Mouse (Mus musculus) neural tube, embryonic 15.5 days (tissue): ENCODE data around the gene Capn15. TPM values are rescaled to one million over a fixed set of nuclear protein-coding genes. Genes with fewer than 3 reads are reported as not detected.
A peak's percentile ranks its signal among the peaks of the same experiment; 100 is the strongest.

Experiments used
- ATAC-seq: fragments of 200-750 bp; cut with Nextera tagmentation; 2 replicates; pipeline ENCODE4 v1.8.0; 2017; ENCODE audit warnings: mild to moderate bottlenecking, moderate TSS enrichment, moderate library complexity; ENCODE audit not compliant: low FRiP score
- H3K27ac ChIP-seq: fragments of 300-500 bp; sonication (generic); replicated peaks from 2 replicates; pipeline ENCODE4 v1.5.1; 2015; ENCODE audit warnings: mild to moderate bottlenecking, inconsistent platforms
- H3K27me3 ChIP-seq: fragments of 300-500 bp; sonication (generic); replicated peaks from 2 replicates; pipeline ENCODE4 v1.6.1; 2015; ENCODE audit warnings: inconsistent platforms
- H3K36me3 ChIP-seq: fragments of 300-500 bp; sonication (generic); 2 replicates; pipeline ENCODE4 v1.6.1; 2015; ENCODE audit warnings: inconsistent platforms
- H3K4me1 ChIP-seq: fragments of 300-500 bp; sonication (generic); 2 replicates; pipeline ENCODE4 v1.6.1; 2015; ENCODE audit warnings: inconsistent platforms
- H3K4me2 ChIP-seq: fragments of 300-500 bp; sonication (generic); 2 replicates; pipeline ENCODE4 v1.6.1; 2015; ENCODE audit warnings: inconsistent platforms, mild to moderate bottlenecking, moderate library complexity
- H3K4me3 ChIP-seq: fragments of 300-500 bp; sonication (generic); replicated peaks from 2 replicates; pipeline ENCODE4 v1.5.1; 2015; ENCODE audit warnings: mild to moderate bottlenecking, inconsistent platforms
- H3K9ac ChIP-seq: fragments of 300-500 bp; sonication (generic); replicated peaks from 2 replicates; pipeline ENCODE4 v1.6.1; 2015; ENCODE audit warnings: mild to moderate bottlenecking, inconsistent platforms
- H3K9me3 ChIP-seq: fragments of 300-500 bp; sonication (generic); replicated peaks from 2 replicates; pipeline ENCODE4 v1.6.1; 2016; ENCODE audit warnings: inconsistent platforms
- WGBS: fragments of 180-500 bp; shearing (Covaris S2); methylation state at CpG from one replicate; pipeline ENCODE4 v1.1.7; 2015; ENCODE audit warnings: mixed read lengths; 5-methylcytosine and 5-hydroxymethylcytosine counted together
- polyA plus RNA-seq: library from polyadenylated mRNA; unstranded; fragments of >200 nt; fragmentation: Nextera tagmentation; extraction: Ambion mirVana; gene quantifications from 2 replicates; pipeline ENCODE4 v1.2.1, GENCODE M21; 2015

Capn15 gene
- polyA plus RNA-seq, 1 experiment from 2014 or later: 20.1 TPM

- H3K9me3 ChIP-seq: no peaks in the 10 kb centered on the region
- under 1% methylated on average over 33 of the region's 33 CpGs for WGBS
- H3K36me3 ChIP-seq: no peaks in the 10 kb centered on the region
- no peak overlapping the region for H3K9ac ChIP-seq
- peaks cover 15% of the 10 kb centered on the region for H3K4me1 ChIP-seq
- no peak for ATAC-seq
- H3K27me3 ChIP-seq: peaks cover 42% of the 10 kb centered on the region
- no peak overlapping the region for H3K27ac ChIP-seq
- H3K4me3 ChIP-seq: peak overlapping the region; percentile 35
- H3K4me2 ChIP-seq: peak overlapping the region; percentile 60
These were observed 34.3 kb downstream of the Capn15 start for GRCm38 (mm10) chr17:25951225-25951802.

- Histone ChIP-seq H3K27ac (no peak overlapping the region), H3K4me1 (peaks cover 15% of the 10 kb centered on the region), H3K4me3 (no peak overlapping the region; the same call in 1 of the 2 replicates), H3K4me2 (peak overlapping the region; percentile 60; the same call in 1 of the 2 replicates), H3K27me3 (peaks cover 42% of the 10 kb centered on the region), H3K9ac (no peak overlapping the region), H3K36me3 (no peaks in the 10 kb centered on the region), H3K9me3 (no peaks in the 10 kb centered on the region)
- WGBS: 11% methylated on average over 3 of the region's 3 CpGs
- no peak for ATAC-seq
These were observed 34.9 kb downstream of the Capn15 start for GRCm38 (mm10) chr17:25950706-25951105.

DNA sequence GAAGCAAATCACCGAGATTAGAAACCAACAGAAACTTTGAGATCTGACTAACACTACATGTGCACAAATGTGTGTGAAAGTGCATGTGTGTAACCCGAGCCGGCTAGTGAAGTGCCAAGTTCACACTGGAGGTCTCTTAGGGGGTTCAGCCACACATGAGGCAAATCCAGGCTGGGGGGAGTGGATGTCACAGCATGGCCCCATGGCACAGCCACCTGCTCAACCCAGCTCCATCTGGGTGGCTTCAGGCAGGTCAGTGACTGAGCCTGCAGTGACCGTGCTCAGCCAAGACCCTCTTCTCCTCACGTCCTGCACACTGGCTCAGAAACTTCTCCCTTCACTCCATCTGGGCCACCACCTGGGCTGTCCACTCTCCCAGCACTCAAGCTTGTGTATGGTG lies 35.6 kb downstream of the Capn15 start:
- Histone ChIP-seq H3K4me2 (no peak overlapping the region), H3K27ac (no peak overlapping the region), H3K4me1 (peaks cover 15% of the 10 kb centered on the region), H3K4me3 (no peak overlapping the region), H3K9me3 (no peaks in the 10 kb centered on the region), H3K36me3 (no peaks in the 10 kb centered on the region), H3K9ac (no peak overlapping the region), H3K27me3 (peaks cover 42% of the 10 kb centered on the region)
- no peak for ATAC-seq
- whole genome bisulfite sequencing: 77% methylated on average over 5 of the region's 5 CpGs

DNA sequence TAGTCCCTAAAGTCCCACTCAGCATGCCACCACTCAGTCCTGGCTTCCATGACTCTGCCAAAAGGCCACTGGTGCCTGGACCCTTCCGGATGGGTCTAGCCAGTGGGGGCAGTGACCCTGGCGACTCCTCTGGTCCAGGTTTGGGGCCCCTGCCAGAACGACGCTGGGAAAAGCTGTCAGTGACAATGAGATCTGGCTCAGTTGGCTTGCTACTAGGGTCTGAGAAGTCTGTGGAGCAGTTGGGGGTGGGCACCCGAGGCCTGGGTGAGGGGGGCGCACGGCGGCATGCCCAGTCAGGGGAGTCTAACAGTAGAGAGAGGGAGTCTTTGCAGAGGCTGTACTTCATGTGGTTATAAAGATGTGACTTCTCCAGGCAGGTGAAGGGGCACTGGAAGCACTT lies 37.5 kb downstream of the Capn15 start:
- peaks cover 35% of the 10 kb centered on the region for H3K27me3 ChIP-seq
- H3K4me1 ChIP-seq: peaks cover 15% of the 10 kb centered on the region
- H3K4me2 ChIP-seq: no peak overlapping the region
- H3K9me3 ChIP-seq: no peaks in the 10 kb centered on the region
- no peak overlapping the region for H3K4me3 ChIP-seq
- H3K36me3 ChIP-seq: no peaks in the 10 kb centered on the region
- no peak overlapping the region for H3K9ac ChIP-seq
- ATAC-seq: no peak
- 78% methylated on average over 8 of the region's 8 CpGs for WGBS
- H3K27ac ChIP-seq: no peak overlapping the region

- ATAC-seq: no peak
- Histone ChIP-seq H3K9me3 (no peaks in the 10 kb centered on the region), H3K4me2 (no peak overlapping the region), H3K4me1 (peaks cover 15% of the 10 kb centered on the region), H3K36me3 (no peaks in the 10 kb centered on the region), H3K9ac (no peak overlapping the region), H3K27me3 (peaks cover 30% of the 10 kb centered on the region), H3K27ac (no peak overlapping the region), H3K4me3 (no peak overlapping the region)
- 86% methylated on average over 4 of the region's 4 CpGs for WGBS
These were observed 38.0 kb downstream of the Capn15 start for GRCm38 (mm10) chr17:25947576-25947975.

DNA sequence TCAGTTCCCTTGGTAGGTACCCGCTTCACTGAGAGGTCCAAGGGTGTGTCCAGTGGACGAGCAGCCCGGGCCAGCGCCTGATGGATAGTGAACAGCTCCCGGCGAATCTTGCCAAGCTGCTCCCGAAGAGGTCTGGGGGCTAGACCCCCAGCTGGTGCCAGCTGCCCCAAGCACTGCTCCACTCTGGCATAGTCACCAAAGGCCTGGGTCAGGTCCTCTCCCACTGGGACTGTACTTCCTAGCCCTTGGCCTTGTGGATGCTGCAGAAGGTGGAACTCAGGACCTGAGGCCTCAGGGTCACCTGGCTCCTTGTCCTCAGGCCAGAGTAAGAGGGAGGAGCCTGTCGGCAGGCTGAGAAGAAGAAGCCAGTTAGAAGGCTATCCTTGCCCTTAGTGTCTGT lies 38.7 kb downstream of the Capn15 start:
- Histone ChIP-seq H3K9me3 (no peaks in the 10 kb centered on the region), H3K27me3 (peaks cover 24% of the 10 kb centered on the region), H3K36me3 (no peaks in the 10 kb centered on the region), H3K4me3 (no peak overlapping the region), H3K4me2 (no peak overlapping the region), H3K27ac (no peak overlapping the region), H3K9ac (no peak overlapping the region), H3K4me1 (peaks cover 16% of the 10 kb centered on the region)
- WGBS: 79% methylated on average over 8 of the region's 8 CpGs
- ATAC-seq: no peak

- Histone ChIP-seq H3K9me3 (no peaks in the 10 kb centered on the region), H3K27me3 (peaks cover 18% of the 10 kb centered on the region), H3K27ac (no peak overlapping the region), H3K9ac (no peak overlapping the region), H3K4me3 (no peak overlapping the region), H3K36me3 (no peaks in the 10 kb centered on the region), H3K4me1 (peaks cover 12% of the 10 kb centered on the region), H3K4me2 (no peak overlapping the region)
- WGBS: 79% methylated on average over 7 of the region's 7 CpGs
- ATAC-seq: no peak
These were observed 39.2 kb downstream of the Capn15 start for GRCm38 (mm10) chr17:25946349-25946748.

DNA sequence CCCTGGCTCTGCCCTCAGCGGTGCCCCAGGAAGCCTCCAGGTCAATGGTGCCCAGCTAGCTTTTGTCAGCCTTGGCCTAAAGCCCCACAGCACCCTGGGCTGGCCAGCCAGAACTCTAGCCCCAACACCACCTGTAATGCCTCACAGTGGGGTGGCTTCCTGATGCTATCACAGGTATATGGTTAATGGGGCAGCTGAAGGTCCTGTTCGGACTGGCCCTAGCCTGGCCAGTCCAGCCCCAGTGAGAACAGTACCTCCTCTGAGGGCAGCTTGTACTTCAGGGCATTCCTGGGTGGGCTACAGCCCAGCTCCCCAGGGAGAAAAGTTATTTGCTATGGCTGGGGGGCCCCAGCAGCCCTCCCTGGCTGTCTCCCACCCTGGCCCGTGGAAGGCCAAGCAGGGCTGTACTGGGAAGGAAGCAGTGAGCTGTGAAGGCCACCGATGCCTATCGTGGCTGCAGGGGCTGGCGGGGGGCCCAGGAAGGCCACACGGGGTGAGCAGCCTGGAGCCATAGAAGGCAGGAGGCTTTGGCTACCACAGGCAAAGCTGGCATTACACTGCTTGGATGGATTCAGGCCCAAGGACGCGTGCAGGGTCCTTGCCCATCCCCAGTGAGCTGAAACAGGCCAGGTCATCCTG lies 40.0 kb downstream of the Capn15 start:
- no peak overlapping the region for H3K4me2 ChIP-seq
- H3K4me3 ChIP-seq: no peak overlapping the region
- H3K36me3 ChIP-seq: no peaks in the 10 kb centered on the region
- H3K4me1 ChIP-seq: peaks cover 15% of the 10 kb centered on the region
- peaks cover 12% of the 10 kb centered on the region for H3K27me3 ChIP-seq
- H3K9ac ChIP-seq: no peak overlapping the region
- ATAC-seq: no peak
- no peaks in the 10 kb centered on the region for H3K9me3 ChIP-seq
- H3K27ac ChIP-seq: no peak overlapping the region
- WGBS: 72% methylated on average over 9 of the region's 9 CpGs

- H3K9ac ChIP-seq: no peak within 1 kb of the TSS
- H3K27ac ChIP-seq: no peak within 1 kb of the TSS
- no peaks in the 10 kb centered on the region for H3K9me3 ChIP-seq
- peaks cover 1% of the 10 kb centered on the region for H3K27me3 ChIP-seq
- 62% methylated on average over 6 of the region's 6 CpGs for WGBS
- peaks cover 24% of the 10 kb centered on the region for H3K4me1 ChIP-seq
- H3K36me3 ChIP-seq: no peaks in the 10 kb centered on the region
- H3K4me2 ChIP-seq: no peak within 1 kb of the TSS
- H3K4me3 ChIP-seq: no peak within 1 kb of the TSS
- ATAC-seq: no peak
These were observed 41.0 kb downstream of the Capn15 start, which contains the start of the genes Pigq and Nhlrc4 for GRCm38 (mm10) chr17:25944366-25945163. Gene Pigq (minus strand): TSS chr17:25944936. Gene Nhlrc4 (minus strand): TSS chr17:25944961.

DNA sequence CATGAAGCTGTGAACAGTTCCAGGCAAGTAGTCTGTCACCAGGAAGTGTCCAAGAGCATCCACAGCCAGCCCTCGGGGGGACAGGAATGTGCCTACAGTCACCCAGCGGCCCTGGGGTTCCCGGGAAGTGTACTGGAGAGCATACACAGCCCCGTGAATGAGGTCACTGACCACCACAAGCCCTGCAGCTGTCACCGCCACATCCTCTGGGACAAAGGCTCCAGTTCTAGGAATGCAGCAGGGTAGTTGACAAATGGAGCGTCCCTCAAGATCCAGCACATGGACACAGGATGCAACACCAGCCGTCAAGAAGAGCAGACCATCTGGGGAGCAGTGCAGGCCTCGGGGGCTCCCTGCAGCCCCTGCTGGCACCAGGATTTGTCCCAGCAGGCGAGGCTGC lies 41.8 kb downstream of the Capn15 start:
- H3K4me1 ChIP-seq: peaks cover 24% of the 10 kb centered on the region
- no peaks in the 10 kb centered on the region for H3K36me3 ChIP-seq
- no peak overlapping the region for H3K4me2 ChIP-seq
- H3K9me3 ChIP-seq: no peaks in the 10 kb centered on the region
- no peak overlapping the region for H3K4me3 ChIP-seq
- H3K27me3 ChIP-seq: no peaks in the 10 kb centered on the region
- no peak overlapping the region for H3K9ac ChIP-seq
- 83% methylated on average over 9 of the region's 9 CpGs for WGBS
- no peak for ATAC-seq
- H3K27ac ChIP-seq: no peak overlapping the region

DNA sequence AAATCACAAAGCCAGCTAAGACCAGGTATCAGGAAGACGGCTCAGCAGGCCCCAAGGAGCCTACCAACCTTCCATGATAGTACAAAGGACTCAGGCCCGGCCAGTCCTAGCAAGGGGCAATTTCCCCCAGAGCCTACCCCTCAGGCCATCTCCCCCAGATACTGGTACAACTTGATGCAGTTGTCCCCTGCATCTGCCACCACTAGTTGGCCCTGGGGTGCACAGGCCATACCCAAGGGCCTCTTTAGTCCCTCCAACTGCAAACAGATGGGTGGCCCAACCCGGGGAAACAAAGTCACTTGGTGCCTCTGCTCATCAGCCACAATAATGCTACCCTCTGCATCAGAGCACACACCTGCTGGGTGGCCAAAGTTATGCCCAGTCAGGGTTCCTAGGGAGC lies 42.4 kb downstream of the Capn15 start:
- Histone ChIP-seq H3K9ac (no peak overlapping the region), H3K4me1 (peaks cover 24% of the 10 kb centered on the region), H3K27me3 (no peaks in the 10 kb centered on the region), H3K36me3 (no peaks in the 10 kb centered on the region), H3K9me3 (no peaks in the 10 kb centered on the region), H3K4me3 (no peak overlapping the region), H3K4me2 (no peak overlapping the region), H3K27ac (no peak overlapping the region)
- 90% methylated on average over 3 of the region's 3 CpGs for WGBS
- ATAC-seq: no peak
